Mouse (Mus musculus): ENCODE data around the gene St6gal1.

GRCm38 (mm10) chr16:23228486-23228885, 3.9 kb downstream of the St6gal1 start:
- no peak for TF ChIP-seq CTCF (conservative IDR thresholded peaks at IDR 0.05; ENCODE audit: low read length)
- TF ChIP-seq POU5F1 (IDR thresholded peaks at IDR 0.05; ENCODE audit: borderline replicate concordance, low read length), result no peak
- TF ChIP-seq NANOG (IDR thresholded peaks at IDR 0.05; ENCODE audit: borderline replicate concordance, low read length), result no peak
